Mouse (Mus musculus): ENCODE measurements around the gene Gm11232. TPM values are rescaled to one million over a fixed set of nuclear protein-coding genes. Genes with fewer than 3 reads are reported as not detected.

Gm11232 gene
- polyA plus RNA-seq (2012; rRNA removed), result 0.35 and 0.51 TPM in 2 replicates

DNA sequence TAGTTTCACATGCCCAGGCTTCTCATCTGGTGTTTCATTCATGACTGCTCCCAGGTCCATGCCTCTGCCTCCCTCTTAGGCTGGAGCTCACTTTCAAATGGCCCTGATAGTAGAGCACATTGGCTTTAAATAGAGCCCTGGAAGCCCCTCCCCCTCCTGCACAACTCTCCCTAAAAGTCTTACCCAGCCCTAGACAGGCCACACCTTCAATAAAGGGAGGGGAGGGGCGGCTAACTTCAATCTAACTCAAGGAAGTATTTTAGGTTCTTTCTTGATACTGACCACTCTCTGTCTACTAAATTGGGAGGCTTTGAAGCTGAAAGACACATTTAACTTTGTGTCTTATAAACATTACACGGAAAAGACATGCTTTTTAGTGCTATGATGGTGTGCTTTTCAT is at the start of gene Gm11232:
TSS of gene Gm11232 (minus strand) at position 101 of the 400 bp plus-strand sequence.

Measured in ovary, adult 2 months (tissue).